Mouse (Mus musculus) bone marrow, adult 2 months (tissue): Measurements from ENCODE around the gene Rps6ka1.

Source experiments
- CTCF ChIP-seq: fragments of 200-500 bp; IDR thresholded peaks from 2 replicates; pipeline ENCODE4 v1.5.1; 2011; ENCODE audit warnings: low read length, control low read depth; ENCODE audit not compliant: control insufficient read depth, insufficient read depth
- POLR2A ChIP-seq: fragments of 200-500 bp; IDR thresholded peaks from 2 replicates; pipeline ENCODE4 v1.6.1; 2011; ENCODE audit warnings: low read depth, mild to moderate bottlenecking, control low read depth, low read length, borderline replicate concordance; ENCODE audit not compliant: control insufficient read depth

GRCm38 (mm10) chr4:133872222-133872811 is 15.3 kb downstream of the Rps6ka1 start:
- peak; percentile 19; the same call in 1 of the 2 replicates for TF ChIP-seq CTCF
- no peak for TF ChIP-seq POLR2A
